Mouse (Mus musculus): ENCODE measurements at regions not wholly inside any gene's neighbourhood (a gene's known extent, or its start where the extent isn't known, plus 50 kb on each side); places are given as distances from the start of the nearest gene placed in this dataset.

DNA sequence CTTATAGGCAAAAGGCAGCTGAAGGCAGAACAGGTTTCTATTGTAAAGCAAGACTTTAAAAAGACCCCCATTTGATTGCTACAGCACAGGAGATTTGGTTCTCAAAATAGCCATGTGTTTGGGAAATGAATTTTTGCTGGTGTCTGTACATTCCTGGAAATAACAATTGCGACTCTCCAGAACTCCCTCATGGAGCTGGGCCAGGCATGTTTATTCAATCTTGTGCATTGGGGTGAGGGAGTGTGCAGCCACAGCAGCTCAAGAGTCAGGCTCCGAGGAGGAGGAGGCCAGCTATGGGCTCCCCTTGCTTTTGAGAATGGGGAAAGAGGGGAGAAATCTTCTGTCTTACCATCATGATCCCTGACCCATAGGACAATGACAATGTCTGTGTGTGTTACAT lies 51.9 kb upstream of the Habp2 start:
- TF ChIP-seq CTCF (IDR thresholded peaks at IDR 0.05; ENCODE audit: low read depth) = no peak
- TF ChIP-seq EP300 (IDR thresholded peaks at IDR 0.05; ENCODE audit: low read depth) = no peak
